Mouse (Mus musculus) kidney, postnatal 4 days (tissue): ENCODE results near the gene Fbxo31.
A peak's percentile ranks its signal among the peaks of the same experiment; 100 is the strongest.
"Not testable (repeated sequence)": the region's sequence is repeated elsewhere in the genome, so short reads cannot be mapped to it uniquely, and the experiment has no call there.

Experiments
- DNase-seq, 2 experiments: peaks; one replicate each; pipeline ENCODE4 v3.0.0; 2021; ENCODE audit warnings: mixed read lengths in 2 of 2

Fbxo31 gene

GRCm38 (mm10) chr8:121578676-121579451 is at the start of gene Fbxo31:
Gene Fbxo31 (minus strand): TSS chr8:121578806.
- DNase-seq, result peak; percentile 98 to 99

GRCm38 (mm10) chr8:121623043-121623442 is 44.4 kb upstream of the Fbxo31 start:
- no peak for DNase-seq

- no peak for DNase-seq
Observed at GRCm38 (mm10) chr8:121621879-121622278, 43.3 kb upstream of the Fbxo31 start.

GRCm38 (mm10) chr8:121620801-121621516 is 42.4 kb upstream of the Fbxo31 start:
- DNase-seq, result peak; percentile 72 to 79

- peak; percentile 74 to 79 for DNase-seq
Observed at GRCm38 (mm10) chr8:121619401-121619995, 40.9 kb upstream of the Fbxo31 start.

- DNase-seq, result no peak
Observed at GRCm38 (mm10) chr8:121613419-121613818, 34.8 kb upstream of the Fbxo31 start.

- DNase-seq, result no peak
Observed at GRCm38 (mm10) chr8:121609916-121610315, 31.3 kb upstream of the Fbxo31 start.

GRCm38 (mm10) chr8:121609251-121609650 is 30.6 kb upstream of the Fbxo31 start:
- DNase-seq, result no peak

GRCm38 (mm10) chr8:121607661-121608060 is 29.1 kb upstream of the Fbxo31 start:
- no peak for DNase-seq

GRCm38 (mm10) chr8:121603801-121604200 is 25.2 kb upstream of the Fbxo31 start:
- DNase-seq, result no peak

- DNase-seq, result peak; percentile 82 to 88
Observed at GRCm38 (mm10) chr8:121602860-121603259, 24.3 kb upstream of the Fbxo31 start.

- DNase-seq, result no peak
Observed at GRCm38 (mm10) chr8:121602411-121602810, 23.8 kb upstream of the Fbxo31 start.

GRCm38 (mm10) chr8:121599842-121600241 is 21.2 kb upstream of the Fbxo31 start:
- no peak for DNase-seq

- DNase-seq, result peak; percentile 89 to 92
Observed at GRCm38 (mm10) chr8:121598892-121599291, 20.3 kb upstream of the Fbxo31 start.

GRCm38 (mm10) chr8:121598190-121598589 is 19.6 kb upstream of the Fbxo31 start:
- no peak for DNase-seq

- DNase-seq, result not testable (repeated sequence)
Observed at GRCm38 (mm10) chr8:121597492-121597891, 18.9 kb upstream of the Fbxo31 start.

GRCm38 (mm10) chr8:121593983-121594382 is 15.4 kb upstream of the Fbxo31 start:
- peak; percentile 38 to 61 for DNase-seq

GRCm38 (mm10) chr8:121593293-121593692 is 14.7 kb upstream of the Fbxo31 start:
- no peak for DNase-seq

- DNase-seq, result peak; percentile 63 to 72
Observed at GRCm38 (mm10) chr8:121591178-121592066, 12.8 kb upstream of the Fbxo31 start.

GRCm38 (mm10) chr8:121590203-121591177 is 11.9 kb upstream of the Fbxo31 start, which contains the start of gene Map1lc3b:
Gene Map1lc3b (plus strand): TSS chr8:121590361.
- peak; percentile 95 to 96 for DNase-seq

- no peak for DNase-seq
Observed at GRCm38 (mm10) chr8:121589205-121589726, 10.7 kb upstream of the Fbxo31 start.
